Mouse (Mus musculus): ENCODE measurements around the gene Slf2.

The Slf2 gene

GRCm38 (mm10) chr19:44930744-44931453 lies at the start of gene Slf2:
Gene Slf2 (plus strand): TSS chr19:44931151.
- DNase-seq = peak; percentile 97

GRCm38 (mm10) chr19:44882552-44883024 lies 48.4 kb upstream of the Slf2 start:
- no peak for DNase-seq

GRCm38 (mm10) chr19:44884331-44884730 lies 46.6 kb upstream of the Slf2 start:
- DNase-seq = no peak

- DNase-seq = no peak
Observed at GRCm38 (mm10) chr19:44886475-44886874, 44.5 kb upstream of the Slf2 start.

GRCm38 (mm10) chr19:44887679-44888235 lies 43.2 kb upstream of the Slf2 start:
- peak; percentile 62 for DNase-seq

DNA sequence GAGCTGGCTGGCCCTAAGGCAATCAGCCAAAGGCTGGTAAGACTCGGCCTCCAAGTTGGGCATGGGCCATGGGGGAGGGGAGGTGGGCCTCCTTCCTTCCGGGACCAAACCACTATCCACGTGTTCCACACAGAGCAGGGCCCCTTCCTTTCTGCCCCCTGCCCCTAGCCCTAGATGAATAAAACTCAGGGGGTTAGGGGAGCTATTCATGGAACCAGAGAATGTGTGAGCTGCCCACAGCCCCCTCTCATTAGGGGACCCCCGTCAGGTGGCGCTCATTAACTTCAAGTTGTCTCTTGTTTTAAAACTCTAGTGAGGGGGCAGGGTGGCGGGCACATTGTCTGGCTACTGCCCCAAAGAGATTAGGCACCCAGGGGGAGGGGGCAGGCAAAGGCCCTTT lies 41.4 kb upstream of the Slf2 start:
- no peak for DNase-seq

DNA sequence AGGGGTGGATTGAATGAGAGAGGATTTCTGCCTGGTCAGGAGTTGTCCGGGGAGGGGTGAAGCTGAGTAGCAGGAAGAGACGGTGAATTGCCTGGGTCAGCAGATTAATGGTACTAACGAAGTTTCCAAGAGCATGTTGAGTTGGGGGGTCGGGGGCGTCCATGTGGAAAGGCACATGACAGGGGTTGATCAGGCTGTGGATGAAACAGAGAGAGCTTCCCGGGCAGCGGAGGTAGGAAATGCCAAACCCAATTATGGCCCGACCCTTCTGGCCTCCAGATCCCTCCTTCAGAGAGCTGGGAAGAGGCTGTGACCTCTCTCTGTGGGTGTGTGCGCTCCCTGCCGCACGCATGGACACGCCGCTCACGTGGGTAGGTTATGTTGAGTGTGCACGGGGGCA lies 39.5 kb upstream of the Slf2 start:
- DNase-seq = no peak

DNA sequence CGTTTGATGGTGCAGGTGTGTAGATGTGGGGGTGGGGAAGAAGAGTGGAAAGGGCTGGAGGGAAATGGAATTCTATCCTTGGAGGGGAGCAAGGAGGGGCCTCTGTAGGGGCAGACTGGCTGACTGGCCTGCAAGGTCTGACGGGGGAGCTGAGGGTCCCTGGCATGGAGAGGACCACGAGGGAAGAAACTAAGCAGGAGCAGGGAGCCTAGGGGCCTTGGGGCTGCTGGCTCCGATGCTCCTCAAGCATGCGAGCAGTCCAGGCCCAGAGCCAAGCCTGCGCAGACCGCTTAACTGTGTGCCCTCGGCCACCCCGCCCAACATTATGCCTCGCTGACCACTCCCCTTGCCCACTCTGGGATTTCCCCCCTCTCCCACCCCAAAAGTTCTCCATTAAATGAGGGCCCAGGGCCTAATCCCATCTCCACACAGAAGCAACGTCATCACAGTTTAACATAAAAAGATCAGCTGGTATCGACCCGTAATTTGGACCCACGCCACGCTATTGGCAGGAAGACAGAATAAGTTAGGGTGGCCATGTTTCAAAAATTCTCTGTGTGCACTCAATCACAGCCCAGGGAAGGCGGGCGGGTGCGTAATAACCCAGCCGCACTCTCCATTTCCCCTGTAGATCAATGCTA lies 37.6 kb upstream of the Slf2 start:
- no peak for DNase-seq

DNA sequence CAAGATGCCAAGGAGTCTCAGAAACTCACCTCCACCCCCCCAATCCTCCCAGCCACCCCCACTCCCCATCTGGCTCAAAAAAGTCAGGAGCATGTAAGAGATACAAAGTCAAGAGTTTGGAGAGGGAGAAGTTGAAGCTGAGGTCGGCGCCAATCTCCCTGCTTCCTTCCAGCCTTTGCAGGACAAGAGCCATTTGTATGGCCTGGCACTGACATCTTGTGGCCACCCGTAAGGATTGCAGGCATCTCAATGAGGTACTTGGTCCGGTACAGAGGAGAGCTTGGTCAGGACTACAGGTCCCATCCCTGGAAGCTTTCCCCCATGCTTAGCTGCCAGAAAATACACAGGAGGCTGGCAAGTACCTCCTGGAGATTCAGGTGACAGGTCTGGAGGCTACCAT lies 35.7 kb upstream of the Slf2 start:
- peak; percentile 54 for DNase-seq

GRCm38 (mm10) chr19:44896450-44896849 lies 34.5 kb upstream of the Slf2 start:
- DNase-seq = no peak

DNA sequence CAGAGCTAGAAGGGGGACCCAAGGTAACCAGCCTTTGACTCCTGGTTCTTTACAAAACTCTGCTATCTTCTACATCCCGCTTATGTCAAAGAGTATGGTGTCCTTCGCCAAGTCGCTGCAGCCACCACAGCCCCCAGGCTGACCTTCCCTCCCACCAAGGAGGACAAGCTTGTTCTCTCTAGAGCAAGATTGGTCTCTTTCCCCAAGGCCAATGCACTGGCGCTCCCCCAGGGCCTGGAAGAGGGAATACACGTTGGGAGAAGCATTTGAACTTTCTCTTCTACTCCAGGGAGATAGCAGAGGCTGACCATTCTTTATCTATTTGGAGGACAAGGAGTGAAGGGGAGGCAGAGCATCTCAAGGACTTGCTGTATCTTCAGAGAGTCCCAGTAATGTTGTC lies 33.4 kb upstream of the Slf2 start:
- no peak for DNase-seq

DNA sequence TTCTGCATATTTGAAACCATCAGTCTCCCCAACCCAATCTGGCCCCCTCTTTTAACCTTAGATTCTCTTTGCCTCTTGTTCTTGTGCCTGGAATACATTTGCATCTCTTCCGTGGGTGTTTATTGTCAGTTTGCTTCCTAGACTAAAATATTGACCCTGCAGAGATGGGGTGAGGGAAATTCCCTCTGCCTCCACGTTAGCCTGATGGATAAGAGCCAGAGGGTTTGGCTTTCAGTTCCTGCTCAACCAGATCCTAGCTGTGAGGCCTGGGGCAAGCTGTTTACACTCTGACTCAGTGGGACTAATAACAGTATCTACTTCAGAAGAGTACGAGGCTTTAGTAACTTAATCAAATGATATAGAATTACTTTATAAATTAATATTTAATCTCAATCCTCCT lies 32.3 kb upstream of the Slf2 start:
- DNase-seq = no peak

GRCm38 (mm10) chr19:44899104-44899793 lies 31.7 kb upstream of the Slf2 start:
- no peak for DNase-seq

DNA sequence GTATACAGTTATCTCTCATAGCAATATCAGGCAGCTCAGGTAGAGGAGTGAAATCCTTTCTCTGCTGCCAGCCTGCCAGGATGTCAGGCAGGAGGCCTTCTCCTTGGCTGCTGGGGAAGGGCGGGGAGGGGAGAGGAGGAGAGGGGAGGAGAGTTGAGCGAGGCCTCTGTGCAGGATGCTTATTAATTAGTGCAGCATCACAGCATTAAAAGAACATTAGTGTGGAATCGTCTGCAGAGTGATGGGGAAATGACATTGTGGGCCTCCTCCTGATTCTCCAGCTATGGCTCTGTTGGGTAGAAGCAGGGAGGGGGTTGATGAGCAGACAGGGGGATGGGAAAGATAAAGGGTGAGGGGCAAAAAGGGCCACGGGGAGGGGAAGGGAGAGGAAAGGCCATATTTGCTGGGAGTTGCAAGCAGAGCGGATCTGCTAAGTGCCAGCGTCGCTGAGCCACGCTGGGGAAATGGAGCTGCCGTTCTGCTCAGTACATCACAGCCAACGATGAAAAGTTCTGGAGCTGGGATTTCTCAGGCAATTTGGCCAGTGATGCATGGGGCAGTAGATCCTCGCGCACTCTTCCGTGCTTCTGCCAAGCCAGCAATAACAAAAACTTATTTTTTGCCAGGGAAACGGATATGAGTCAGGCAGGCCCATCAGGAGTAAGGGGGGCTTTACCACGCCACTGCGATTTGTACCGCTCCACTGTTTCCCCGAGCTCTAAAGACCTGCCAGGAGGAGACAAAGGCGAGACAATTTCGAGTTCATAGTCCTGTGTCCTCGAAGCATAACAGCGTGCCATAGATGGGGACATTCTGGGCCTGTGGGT lies 30.8 kb upstream of the Slf2 start:
- DNase-seq = no peak

DNA sequence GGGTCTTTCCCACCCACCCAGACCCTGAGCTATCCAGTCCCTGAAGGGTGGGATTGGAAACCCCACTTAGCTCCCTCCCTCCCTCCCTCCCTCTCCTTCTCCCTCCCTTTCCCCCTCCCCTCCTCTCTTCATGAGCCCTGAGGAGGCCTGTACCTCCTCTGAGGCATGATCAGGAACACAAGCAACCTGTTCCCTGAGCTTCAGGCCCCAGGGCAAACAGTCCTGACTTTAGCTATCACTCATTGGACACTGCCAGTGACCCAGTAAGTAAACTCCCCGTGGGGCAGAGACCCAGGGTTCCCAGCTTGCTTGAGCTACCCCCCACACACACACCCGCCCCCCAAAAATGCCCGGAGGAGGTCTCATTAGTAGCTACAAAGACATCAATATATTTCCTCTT lies 29.9 kb upstream of the Slf2 start:
- DNase-seq = no peak

DNA sequence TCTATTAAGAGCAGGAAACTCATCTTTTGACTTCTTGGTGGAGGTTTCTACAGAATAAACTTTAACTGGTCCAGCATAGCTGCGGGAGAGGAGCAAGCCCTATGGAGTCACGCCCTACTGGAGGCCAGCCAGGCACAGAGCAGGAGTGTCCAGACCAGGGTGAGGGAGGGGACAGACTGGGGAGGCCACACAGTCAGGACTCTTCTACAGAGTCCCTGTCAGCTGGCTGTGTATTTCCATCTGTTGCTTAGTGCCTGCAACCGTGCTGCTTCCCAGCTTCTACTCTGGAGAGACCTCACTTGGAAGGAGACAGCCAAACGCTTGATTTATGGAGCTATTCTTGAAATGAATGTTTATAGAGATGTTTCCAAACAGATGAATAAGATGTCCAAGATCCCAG lies 28.6 kb upstream of the Slf2 start:
- no peak for DNase-seq

GRCm38 (mm10) chr19:44903343-44904000 lies 27.5 kb upstream of the Slf2 start:
- DNase-seq = no peak

DNA sequence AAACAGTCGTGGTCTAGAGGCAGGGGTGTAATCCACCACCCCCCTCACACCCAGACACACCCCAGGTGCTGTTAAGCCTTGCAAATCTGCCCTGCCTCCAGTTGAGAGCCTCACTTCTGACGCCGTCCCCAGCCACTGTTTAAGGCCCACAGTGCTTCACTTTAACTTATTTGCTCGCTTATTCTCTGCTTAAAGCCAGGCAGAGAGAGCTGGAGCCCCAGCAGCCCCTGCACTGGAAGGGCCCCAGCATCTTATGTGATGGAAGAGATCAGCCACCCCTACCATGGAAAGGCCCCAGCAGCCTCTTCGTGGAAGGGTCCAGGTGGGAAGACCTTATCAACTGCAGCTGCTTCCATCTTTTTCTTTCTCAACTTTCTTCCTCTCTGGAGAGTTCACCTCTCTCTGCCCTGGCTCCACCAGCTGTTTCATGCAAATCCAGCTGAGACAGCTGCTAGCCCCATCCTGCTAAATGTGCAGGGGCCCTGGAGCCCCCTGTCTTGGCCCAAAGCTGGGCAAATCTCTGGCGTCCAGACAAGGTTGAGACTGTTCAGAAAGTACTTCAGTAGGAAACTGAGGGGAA lies 26.7 kb upstream of the Slf2 start:
- DNase-seq = no peak

GRCm38 (mm10) chr19:44905316-44905715 lies 25.6 kb upstream of the Slf2 start:
- no peak for DNase-seq

- peak; percentile 26 for DNase-seq
Observed at GRCm38 (mm10) chr19:44907851-44908690, 22.9 kb upstream of the Slf2 start.

All from liver (tissue).